Mouse (Mus musculus): ENCODE measurements around the gene Lrtm2. TPM values are rescaled to one million over a fixed set of nuclear protein-coding genes. Genes with fewer than 3 reads are reported as not detected.
"Not testable (repeated sequence)": the region's sequence is repeated elsewhere in the genome, so short reads cannot be mapped to it uniquely, and the experiment has no call there.

Gene Lrtm2
- total RNA-seq (2021) = under 1 TPM; 0.07 to 0.74 TPM
- long read RNA-seq, experiment 1 = 0 reads
- long read RNA-seq, experiment 2 = 0 reads

DNA sequence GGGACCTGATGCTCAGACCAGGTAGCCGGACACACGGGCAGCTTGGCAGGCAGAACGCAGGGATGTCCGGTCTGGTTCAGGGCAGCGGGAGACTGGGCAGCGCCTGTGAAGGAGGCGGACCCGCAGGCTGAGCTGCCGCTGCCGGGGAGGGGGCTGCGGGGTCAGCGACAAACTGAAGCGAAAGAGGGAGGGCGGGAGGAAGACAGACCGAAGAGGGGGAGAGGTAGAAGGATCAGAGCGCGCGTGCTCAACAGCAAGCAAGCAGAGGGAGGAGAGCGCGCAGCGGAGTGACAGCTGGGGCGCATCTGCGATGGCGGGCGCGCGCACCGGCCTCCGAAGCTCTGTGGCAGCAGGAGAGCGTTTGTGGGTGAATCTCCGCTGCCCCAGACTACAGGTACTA lies at the start of gene Lrtm2:
Gene Lrtm2 (minus strand): TSS at position 261 of the 400 bp plus-strand sequence.
- DNase-seq = no peak
- intact Hi-C loops (cut with DNase I; ENCODE audit: low total_unique reads) = no loop called here

DNA sequence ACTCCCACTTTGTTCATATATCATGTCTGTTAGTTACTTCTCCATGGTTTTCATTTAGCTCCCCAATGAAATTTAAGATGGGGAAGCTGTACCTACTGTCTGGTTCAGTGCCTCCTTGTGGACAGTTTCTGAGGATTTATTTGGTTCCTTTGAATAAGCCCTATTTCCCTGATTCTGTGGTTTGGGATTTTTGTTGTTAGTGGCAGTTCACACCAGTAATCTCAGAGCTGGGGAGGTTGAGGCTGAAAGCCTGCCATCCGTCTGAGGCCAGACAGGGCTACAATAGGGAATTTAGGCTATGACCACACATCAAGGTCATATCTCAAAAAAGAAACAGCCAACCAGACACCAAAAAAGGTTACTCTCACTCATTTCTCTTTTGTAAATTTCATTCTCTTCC lies 48.1 kb upstream of the Lrtm2 start:
- DNase-seq = no peak
- intact Hi-C loops (cut with DNase I; ENCODE audit: low total_unique reads) = no loop called here

DNA sequence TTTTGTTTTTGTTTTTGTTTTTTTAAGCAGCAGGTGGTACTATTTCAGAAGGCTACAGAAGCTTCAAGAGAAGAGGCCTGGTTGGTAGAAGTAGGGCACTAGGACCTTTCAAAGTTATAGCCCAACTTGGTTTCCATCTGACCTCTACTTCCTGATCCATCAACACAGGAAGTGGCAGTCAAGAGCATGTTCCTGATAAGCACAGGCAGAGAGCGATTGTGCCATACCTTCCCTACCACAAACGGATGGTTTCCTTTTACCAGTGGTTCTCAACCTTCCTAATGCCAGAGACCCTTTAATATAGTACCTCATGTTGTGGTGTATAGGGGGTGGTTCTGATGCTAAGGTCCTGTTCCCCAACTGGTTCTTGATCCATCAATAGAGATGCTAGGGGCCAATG lies 47.0 kb upstream of the Lrtm2 start:
- no peak for DNase-seq
- intact Hi-C loops (cut with DNase I; ENCODE audit: low total_unique reads) = no loop called here

DNA sequence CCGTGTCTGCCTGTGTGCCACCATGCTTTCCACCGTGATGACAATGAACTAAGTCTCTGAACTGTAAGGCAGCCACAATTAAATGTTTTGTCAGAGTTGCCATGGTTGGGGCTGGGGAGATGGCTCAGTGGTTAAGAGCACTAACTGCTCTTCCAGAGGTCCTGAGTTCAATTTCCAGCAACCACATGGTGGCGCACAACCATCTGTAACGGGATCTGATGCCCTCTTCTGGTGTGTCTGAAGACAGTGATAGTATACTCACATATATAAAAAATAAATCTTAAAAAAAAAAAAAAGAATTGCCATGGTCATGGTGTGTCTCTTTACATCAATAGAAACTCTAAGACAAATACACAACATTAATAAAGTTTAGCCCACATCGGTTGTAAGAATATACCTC lies 44.5 kb upstream of the Lrtm2 start:
- no peak for DNase-seq
- intact Hi-C loops (cut with DNase I; ENCODE audit: low total_unique reads) = no loop called here

DNA sequence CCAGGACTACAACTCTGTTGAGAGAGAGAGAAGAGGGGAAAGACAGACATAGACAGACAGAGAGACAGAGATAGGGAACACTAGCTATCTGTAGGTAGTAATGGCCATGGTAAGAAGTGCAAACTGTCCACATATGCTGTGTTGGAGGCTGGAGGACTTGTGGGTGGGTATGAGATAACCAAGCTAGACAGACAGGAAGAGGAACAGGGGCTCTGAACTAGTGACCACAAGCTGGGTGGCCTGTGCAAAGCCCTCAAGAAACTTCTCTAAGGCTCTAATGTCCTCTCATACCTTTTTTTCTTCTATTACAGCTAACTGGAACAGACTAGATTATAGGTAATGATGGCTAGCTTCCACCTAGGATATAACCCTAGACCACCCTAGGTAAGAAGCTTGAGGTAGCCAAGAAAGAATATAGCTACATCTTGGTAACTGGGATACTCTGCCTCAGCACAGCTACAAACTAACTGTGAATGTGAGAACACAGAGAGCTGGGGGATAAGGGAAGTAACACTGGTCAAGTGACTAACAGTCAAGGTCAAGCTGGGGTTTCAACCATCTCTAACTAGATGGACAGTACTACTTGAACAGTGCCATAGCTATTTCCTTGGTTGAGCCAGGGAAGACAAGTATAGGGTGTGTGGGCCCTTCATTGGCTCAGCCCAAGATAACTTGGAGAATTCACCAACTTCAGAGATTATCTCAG lies 42.6 kb upstream of the Lrtm2 start:
- DNase-seq = no peak
- intact Hi-C loops (cut with DNase I; ENCODE audit: low total_unique reads) = no loop called here

DNA sequence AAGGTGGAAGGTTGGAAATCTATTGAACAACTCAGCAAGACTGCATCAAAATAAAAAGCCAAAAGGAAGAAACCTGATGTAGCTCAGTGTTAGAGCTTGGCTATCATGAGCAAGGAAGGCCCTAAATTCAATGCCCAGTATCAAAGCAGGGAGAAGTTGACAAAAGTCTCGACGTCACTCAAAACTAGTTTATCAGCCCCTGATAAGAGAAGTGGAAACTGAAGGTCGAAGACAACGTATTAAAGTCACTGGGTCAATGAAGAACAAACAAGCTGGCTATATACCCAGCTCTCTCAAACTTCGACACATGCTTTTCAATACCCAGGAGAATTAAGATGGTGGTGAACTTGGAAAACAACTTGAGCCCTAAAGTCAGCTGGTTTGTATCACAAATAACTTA lies 41.7 kb upstream of the Lrtm2 start:
- intact Hi-C loops (cut with DNase I; ENCODE audit: low total_unique reads) = no loop called here

DNA sequence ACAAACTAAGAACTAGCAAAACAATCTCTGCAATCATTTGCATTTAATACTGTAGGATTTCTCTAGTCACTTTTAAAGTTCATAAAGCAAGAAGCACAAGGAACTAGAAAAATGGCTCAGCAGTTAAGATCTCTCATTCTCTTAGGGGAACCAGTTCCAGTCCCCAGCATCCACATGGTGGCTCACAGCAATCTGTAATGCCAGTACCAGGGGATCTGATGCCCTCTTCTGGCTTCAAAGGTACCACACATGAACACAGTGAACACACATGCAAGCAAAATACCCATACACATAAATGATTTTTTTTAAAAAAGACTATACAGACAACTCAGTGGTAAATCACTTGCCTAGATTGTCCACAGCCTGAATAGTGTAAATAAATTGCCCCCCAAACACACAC lies 41.1 kb upstream of the Lrtm2 start:
- intact Hi-C loops (cut with DNase I; ENCODE audit: low total_unique reads) = no loop called here
- DNase-seq = no peak

More for the DNA sequence above, 41.7 kb upstream of the Lrtm2 start:
- DNase-seq = no peak

DNA sequence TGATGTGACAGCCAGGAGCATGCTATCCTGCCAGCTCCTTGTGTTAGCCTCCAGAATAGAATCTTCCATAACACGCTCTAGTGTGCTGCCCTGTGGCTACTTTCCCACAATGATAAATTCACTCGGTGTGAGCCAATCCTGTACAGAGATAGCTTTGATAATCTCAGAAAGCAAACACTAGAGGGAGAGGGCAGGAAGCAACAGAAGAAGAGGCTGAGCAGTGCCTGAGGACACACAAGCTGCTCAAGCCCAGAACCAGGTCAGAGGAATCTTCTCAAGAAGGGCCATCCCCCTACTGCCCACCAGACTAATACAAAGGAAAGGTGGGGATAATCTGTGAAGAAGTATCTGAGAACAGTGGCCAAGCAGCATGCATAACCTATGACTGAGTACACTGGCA lies 36.8 kb upstream of the Lrtm2 start:
- intact Hi-C loops (cut with DNase I; ENCODE audit: low total_unique reads) = no loop called here
- no peak for DNase-seq

DNA sequence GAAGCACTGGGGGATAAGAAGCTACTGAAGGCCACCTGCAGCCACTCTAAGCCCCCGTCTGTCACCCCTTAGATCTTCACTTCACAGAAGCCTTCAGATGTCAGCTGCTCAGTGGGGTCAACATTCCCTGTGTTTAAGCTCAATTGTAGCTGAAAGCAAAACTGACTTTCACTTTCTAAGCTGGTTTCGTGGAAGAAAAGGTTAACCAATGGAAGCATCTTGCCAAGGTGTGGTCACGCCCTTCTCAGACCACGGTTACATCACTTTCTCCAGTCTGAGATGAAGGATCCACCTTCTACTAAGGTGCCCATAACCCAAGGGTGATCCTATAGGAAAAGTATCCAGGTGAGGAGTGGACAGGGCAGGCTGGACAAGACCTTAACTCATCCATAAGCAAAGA lies 36.2 kb upstream of the Lrtm2 start:
- intact Hi-C loops (cut with DNase I; ENCODE audit: low total_unique reads); DNase-seq: not testable (repeated sequence)

DNA sequence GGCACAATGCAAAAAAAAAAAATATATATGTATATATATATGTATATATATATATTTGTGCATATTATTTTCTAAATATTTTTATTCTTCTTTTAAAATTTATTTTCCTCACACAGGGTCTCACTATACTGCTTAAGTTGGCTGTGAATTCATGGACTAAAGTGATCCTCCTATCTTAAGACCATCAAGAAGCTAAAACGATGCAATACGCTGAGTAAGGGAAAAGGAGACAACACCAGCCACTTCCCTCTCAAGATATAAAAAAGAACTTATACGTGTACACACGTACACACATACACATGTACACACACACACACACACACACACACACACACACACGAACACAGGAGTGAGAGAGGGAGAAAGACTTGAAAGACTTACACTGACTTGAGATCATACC lies 33.0 kb upstream of the Lrtm2 start:
- intact Hi-C loops (cut with DNase I; ENCODE audit: low total_unique reads) = no loop called here

DNA sequence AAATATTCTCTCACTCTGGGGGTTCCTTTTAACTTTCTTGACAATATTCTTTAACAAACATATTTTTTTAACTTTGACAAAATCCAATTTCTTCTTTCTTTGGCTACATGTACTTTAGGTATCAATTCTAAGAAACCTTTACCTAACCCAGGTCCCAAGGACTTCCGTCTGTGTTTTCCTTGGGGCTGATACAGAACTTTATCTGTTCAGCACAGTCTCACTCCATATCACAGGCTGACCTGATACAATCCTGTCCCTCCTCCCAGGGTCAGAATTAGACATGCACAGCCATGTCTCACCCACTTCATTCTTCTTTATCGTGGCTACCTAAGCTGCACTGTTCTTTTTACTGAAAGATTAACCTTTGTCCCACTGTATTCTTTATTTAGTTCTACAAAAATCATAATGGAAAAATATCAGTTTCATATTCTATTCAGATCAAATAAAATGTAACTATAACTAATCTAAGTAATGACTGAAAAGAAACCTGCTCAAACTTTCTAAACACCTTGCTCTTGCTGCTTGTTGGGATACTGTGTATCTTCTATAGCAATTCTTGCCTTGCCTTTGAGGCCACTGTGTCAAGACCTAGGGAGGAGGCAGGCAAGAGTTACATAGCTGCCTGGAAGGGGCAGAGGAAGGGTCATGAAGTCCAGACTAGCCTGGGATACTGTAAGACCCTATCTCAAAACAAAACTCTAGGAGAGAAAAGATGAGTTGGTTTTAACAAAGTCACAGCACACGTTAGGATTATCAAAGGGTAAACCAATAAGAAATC lies 30.5 kb upstream of the Lrtm2 start:
- DNase-seq = no peak
- intact Hi-C loops (cut with DNase I; ENCODE audit: low total_unique reads) = no loop called here

More for the DNA sequence above, 33.0 kb upstream of the Lrtm2 start:
- no peak for DNase-seq

DNA sequence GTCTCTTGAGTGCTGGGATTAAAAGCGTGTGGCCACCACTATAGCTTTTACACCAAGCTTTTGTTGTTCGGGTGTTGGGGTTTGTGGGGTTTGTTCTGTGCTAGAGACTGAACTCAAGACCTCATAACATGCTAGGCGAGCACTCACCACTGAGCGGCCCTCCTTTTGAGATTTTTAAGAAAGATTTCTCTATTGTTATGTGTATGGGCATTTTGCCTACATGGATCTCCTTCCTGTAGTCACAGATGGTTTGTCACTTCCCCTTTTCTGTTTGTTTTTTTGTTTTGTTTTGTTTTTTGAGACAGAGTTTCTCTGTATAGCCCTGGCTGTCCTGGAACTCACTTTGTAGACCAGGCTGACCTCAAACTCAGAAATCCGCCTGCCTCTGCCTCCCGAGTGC lies 29.7 kb upstream of the Lrtm2 start:
- intact Hi-C loops (cut with DNase I; ENCODE audit: low total_unique reads); DNase-seq: not testable (repeated sequence)

DNA sequence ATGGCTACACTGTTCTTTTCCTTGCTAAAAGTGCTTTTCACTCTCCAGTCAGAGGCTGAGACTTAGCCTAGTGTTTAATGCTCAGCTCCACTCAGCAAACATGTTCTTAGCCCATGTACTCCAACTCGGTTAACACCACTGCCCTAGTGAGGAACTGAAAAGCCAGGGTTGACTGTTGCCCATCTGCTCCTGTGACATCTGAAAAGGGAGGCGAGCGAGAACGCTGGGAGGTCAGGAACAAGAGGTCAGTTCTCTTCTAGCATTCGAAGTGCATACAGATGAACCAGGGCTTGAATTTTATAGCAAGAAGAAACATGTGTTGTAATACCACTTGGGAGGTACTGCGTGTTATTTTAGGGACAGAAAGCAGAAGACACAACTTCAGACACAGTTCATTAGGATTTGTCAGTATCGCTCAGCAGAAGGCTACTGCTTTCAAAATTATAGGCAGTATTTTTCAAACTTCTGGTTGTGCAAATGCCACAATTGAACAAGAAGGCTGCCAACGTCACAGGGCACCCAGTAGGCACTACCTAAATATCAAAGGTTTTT lies 27.5 kb upstream of the Lrtm2 start:
- intact Hi-C loops (cut with DNase I; ENCODE audit: low total_unique reads) = no loop called here
- DNase-seq = no peak

DNA sequence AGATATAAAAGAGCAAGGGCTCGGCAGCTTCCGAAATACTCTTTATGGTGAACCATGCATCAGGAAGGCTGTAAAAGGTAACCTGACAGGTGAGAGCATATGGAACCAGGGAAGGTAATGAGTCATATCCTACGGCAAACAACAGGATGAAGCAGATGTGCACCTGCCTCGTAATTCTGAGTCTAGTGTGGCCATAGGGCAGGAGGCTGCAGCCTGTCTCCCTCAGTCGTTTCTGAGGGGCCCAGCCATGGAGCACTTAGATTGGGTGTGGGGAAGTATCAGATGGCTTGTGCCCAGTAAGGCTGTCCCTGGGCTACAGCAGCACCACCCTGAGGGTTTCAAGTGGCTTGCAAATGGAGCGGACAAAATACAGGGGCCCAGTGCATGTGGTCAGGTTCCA lies 21.9 kb upstream of the Lrtm2 start:
- intact Hi-C loops (cut with DNase I; ENCODE audit: low total_unique reads) = no loop called here
- DNase-seq = no peak

DNA sequence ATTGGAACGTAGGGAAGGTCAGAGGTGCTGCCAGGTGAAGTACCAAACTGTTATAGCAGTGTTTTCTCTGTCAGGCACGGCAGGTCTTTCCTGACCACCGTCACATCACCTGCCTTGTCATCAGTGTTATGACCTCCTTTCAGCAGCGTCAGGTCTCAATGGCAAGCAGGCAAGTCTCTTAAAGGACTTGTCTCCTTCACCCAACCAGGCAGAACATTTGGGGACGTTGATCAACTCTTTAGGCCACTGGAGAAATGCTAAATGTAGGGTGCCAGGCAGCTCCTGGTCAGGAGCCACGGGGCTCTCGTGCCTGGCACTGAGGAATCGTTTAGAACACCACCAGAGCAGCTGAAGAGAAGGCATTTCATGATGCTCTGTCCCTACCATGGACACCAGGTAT lies 21.1 kb upstream of the Lrtm2 start:
- intact Hi-C loops (cut with DNase I; ENCODE audit: low total_unique reads) = no loop called here
- no peak for DNase-seq

DNA sequence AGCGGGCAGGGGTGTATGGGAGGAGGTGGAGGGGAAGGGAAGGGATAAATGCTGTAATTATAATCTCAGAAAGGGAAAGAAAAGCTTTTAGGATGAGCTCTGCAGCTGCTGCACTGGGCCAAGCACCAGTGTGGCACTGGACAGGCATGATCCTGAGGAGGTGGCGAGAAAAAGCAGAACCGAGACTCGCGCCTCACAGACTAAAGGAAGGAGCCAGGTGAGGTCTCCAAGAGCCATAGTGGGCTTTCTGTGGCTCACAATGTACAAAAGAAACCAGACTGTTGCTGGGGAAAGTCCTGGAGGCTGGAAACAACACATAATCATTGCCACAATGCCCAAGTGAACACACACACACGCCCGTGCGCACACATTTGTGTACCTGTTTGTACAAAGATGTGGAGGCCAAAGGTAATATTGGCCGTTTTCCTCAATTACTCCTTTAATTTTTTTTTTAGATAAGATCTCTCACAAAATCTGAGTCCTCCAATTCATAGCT lies 20.2 kb upstream of the Lrtm2 start:
- intact Hi-C loops (cut with DNase I; ENCODE audit: low total_unique reads) = no loop called here
- no peak for DNase-seq

DNA sequence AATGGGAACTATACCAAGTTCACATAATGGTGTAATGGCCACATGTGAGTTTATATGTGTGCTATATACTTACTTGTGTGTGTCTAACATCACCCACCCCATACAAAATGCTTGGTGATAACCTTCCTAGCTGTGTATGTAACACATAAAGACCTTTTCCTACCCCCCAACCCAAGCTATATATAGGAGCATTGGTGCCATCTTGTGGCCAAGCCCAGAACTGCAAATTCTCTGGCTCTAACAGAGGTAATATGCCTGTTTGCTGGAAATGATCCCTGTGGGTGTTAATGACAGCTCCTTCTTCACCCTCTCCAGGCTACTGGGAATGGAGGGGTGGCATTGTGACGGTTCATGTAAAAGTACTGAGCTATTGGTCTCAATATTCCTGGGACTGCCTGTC lies 17.7 kb upstream of the Lrtm2 start:
- intact Hi-C loops (cut with DNase I; ENCODE audit: low total_unique reads) = loop anchor here (10.0 kb wide), 2 partner anchors 87 to 213 kb away; no protein-coding TSS in a partner anchor
- DNase-seq = peak; percentile 68

DNA sequence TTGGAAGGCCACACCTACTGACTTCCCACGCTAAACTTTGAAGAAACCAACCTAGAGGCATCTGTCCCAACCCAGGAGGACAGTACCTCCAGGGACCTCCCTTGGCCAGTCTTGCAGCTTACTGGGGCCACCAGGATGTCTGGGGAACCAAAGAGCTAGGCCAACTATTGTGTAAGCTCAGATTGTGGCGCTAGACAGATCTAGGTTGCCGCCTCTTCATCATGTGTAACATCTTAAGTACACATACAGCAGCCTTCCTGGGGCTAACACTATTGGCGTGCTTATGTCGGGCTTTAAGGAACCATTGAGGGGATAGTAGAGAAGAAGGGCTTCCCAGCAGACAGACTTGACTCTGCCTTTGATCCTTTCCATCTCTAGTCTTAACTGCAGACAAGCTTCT lies 17.2 kb upstream of the Lrtm2 start:
- DNase-seq = no peak
- intact Hi-C loops (cut with DNase I; ENCODE audit: low total_unique reads) = loop anchor here (2.0 to 10.0 kb wide), 3 partner anchors 87 to 213 kb away; no protein-coding TSS in a partner anchor

DNA sequence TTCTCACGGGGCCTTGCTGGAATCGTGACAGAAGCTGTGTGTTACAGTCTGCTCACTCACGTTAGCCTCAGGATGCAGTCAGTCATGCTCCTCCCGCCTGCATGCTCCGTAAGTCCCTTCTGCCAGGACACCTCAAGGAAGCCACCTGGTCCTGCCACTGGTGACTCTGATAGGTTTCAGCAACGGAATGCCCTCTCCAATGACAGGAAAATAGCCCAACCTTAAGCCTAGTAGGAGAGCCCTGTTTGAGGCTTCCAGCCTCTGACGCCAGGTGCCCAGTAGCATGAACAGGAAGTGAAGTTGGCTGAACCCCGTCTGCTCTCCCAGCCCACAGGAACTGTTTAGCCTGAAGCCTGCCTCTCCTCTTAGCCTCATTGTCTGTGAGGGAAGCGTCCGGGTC lies 15.7 kb upstream of the Lrtm2 start:
- DNase-seq = no peak
- intact Hi-C loops (cut with DNase I; ENCODE audit: low total_unique reads) = loop anchor here (2.0 to 10.0 kb wide), 3 partner anchors 89 to 211 kb away; no protein-coding TSS in a partner anchor

DNA sequence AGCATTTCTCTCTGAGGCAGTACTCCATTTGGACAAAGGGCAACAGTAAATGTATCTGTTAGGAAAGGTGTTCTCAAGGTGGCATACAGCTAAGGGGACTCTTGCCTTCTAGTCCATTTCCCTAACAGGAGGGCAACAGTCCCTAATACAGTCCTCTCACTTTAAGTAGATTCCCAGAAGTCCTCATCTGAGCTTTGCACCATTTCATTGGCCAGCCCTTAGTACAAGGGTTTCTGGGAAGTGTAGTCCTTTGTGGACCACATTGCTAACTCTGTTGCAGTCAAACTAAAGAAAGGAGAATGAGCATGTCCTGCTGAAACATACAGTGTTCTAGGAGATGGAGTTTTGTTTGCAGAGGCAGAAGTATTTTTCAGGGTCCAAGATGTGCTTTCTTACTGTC lies 10.8 kb upstream of the Lrtm2 start:
- intact Hi-C loops (cut with DNase I; ENCODE audit: low total_unique reads) = loop anchor here (10.0 kb wide), 2 partner anchors 93 to 207 kb away; no protein-coding TSS in a partner anchor

More for the DNA sequence above, 10.8 kb upstream of the Lrtm2 start:
- no peak for DNase-seq
